Comparison of ENCODE assay signal across 10 mouse cellular contexts in the genomic region with DNA sequence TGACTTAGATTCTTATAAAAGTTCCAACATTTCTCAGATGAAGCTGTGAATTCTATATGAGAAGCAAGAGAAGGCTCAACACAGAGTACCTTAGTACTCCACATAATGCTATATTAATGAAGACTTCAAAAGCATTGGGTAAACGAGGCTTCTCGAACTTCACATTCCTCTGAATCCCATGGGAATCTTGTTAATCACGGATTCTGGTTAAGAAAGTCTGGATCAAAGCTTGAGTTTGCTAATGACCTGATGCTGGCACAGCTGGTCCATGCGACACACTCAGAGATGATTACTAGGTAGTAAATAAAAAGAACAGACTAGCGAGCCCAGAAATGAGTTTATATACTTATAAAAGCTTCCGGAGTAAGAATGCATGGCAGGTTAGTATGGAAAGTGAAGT.
"Had no signal": no experiment of that assay in that cellular context is flagged by ENCODE, and none has a peak within 500 bp of the region (broad histone marks: within the 10 kb centered on the region; RNA-seq: fewer than 3 reads in every experiment).

No protein-coding gene starts in this region.

- DNase-seq: kidney, adult 2 months; kidney, postnatal 4 days; left cerebral cortex, postnatal 4 days; liver, postnatal 0 days; lung, embryonic 14.5 days; lung, postnatal 36 days; right cerebral cortex, adult 18-20 months; right cerebral cortex, postnatal 14 days; right cerebral cortex, postnatal 4 days; thymus, postnatal 25 days had no signal
